Mouse (Mus musculus): ENCODE results near the gene Ccl27a. TPM values are rescaled to one million over a fixed set of nuclear protein-coding genes. Genes with fewer than 3 reads are reported as not detected.

Ccl27a gene
- 28.4 and 32.1 TPM in 2 replicates for polyA plus RNA-seq (2012; rRNA removed)

GRCm38 (mm10) chr4:41774002-41774401 is at the start of gene Ccl27a:
TSS of gene Ccl27a (minus strand) at chr4:41774247.

GRCm38 (mm10) chr4:41755338-41756305 is 18.4 kb downstream of the Ccl27a start, which contains the start of gene Sigmar1:
TSS of gene Sigmar1 (minus strand) at chr4:41756157.

DNA sequence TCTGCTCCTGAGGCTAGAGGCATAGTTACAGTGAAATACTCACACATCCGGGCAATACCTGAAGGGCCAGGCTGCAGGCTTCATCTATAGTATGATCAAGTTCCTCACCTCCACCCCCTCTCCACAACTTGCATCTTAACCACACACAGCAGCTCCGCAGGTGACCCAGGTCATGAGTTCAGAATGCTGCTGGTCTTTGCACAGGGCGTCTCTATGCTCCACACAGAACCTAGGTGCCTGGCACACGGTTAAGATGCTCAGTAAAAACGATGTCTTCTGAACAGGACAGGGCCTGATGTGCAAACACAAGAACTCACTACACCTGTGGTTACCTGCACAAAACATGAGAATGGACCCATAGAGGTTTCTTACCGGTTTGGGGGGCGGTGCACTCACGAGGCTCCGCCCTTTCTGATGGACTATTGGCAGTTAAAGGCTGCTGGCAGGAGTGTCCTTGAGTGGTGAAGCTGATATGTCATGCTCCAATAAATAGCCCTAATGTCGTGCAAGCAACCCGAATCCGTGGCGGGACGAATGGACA is 19.2 kb downstream of the Ccl27a start, which contains the start of gene Galt:
Galt (plus strand) TSS at position 432 of the 541 bp plus-strand sequence.

DNA sequence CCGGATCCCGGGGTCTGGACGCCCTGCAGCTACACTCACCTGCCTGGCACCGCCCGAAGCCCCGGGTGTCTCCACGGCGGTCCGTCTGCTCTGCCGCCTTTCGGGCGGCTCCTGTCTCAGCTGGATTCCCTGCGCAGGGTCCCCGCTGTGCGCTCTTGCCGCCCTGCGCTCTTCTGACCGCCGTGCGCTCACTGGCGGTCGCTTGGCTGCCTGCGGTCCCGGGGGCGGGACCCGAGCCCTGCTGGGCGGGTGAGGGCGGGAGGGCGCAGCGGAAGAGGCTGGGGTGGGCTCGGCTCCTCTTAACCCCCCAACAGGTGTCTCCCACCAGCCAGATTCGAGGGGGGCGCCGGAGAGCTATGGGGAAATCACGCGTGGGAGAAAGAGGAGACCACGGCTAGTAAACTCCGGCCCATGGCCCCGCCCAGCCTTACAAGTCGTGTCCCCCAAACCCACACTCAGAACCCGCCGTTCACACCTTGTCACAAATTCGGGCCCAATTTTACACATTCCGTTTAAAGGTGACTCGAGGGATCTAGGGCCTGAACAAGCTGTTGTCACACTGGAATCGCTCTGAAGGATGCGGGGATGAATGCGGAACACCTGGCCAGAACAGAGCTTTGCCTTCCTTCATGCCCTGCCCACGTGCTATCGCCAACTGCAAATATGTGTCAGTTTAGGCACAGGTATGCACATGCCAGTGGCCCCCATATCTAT is 42.8 kb downstream of the Ccl27a start, which contains the start of gene Arid3c:
Arid3c (minus strand) TSS at position 91 of the 714 bp plus-strand sequence.

DNA sequence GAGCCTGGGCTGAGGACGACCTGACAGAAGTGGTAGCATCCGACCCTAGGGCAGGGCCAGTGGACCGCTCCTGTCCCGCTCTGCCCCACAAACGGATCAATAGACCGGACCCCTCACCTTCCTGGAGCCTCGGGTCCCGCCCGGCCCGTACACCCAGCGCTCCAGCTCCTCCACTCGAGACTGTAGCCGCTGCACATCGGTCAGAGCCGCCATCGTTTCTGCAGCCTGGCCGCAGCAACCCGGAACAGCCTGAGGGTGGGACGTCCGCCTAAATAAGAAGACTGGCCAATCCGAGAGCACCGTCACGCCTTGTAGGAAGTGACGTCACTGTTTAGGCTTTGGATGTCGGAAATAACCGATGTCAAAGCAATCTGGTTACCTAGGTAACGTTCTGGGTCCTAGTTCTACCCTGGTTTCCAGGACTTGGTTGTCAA is 51.1 kb downstream of the Ccl27a start, which contains the start of gene Dctn3:
Dctn3 (minus strand) TSS at position 253 of the 434 bp plus-strand sequence.

Other genes starting within 250 kb of the Ccl27a start
- 15.4 and 24.4 TPM in 2 replicates for gene Fam219a, start 204.7 kb downstream of the Ccl27a start, polyA plus RNA-seq (2012; rRNA removed)
- gene Dnaic1, start 204.5 kb downstream of the Ccl27a start, polyA plus RNA-seq (2012; rRNA removed): 14.8 and 21.6 TPM in 2 replicates
- 37.6 and 69.1 TPM in 2 replicates for gene Enho, start 133.9 kb downstream of the Ccl27a start, polyA plus RNA-seq (2012; rRNA removed)
- gene Cntfr, start 77.2 kb downstream of the Ccl27a start, polyA plus RNA-seq (2012; rRNA removed): 5.9 and 7.8 TPM in 2 replicates
- 93.9 and 97.7 TPM in 2 replicates for gene Il11ra1, start 74.3 kb downstream of the Ccl27a start, polyA plus RNA-seq (2012; rRNA removed)
- 29.8 and 44.5 TPM in 2 replicates for gene Rpp25l, start 60.7 kb downstream of the Ccl27a start, polyA plus RNA-seq (2012; rRNA removed)
- 33.7 and 36.5 TPM in 2 replicates for gene Dctn3, start 51.1 kb downstream of the Ccl27a start, polyA plus RNA-seq (2012; rRNA removed)
- not detected in 2 replicates for gene Arid3c, start 43.1 kb downstream of the Ccl27a start, polyA plus RNA-seq (2012; rRNA removed)
- 39.5 and 40.0 TPM in 2 replicates for gene Galt, start 19.0 kb downstream of the Ccl27a start, polyA plus RNA-seq (2012; rRNA removed)
- 38.6 and 40.6 TPM in 2 replicates for gene Sigmar1, start 18.1 kb downstream of the Ccl27a start, polyA plus RNA-seq (2012; rRNA removed)
- 4.9 TPM in 1 of 2 replicates, not detected in the other for gene Gm21541, start 129.4 kb upstream of the Ccl27a start, polyA plus RNA-seq (2012; rRNA removed)
- gene Gm20878, start 167.3 kb upstream of the Ccl27a start, polyA plus RNA-seq (2012; rRNA removed): 0.34 and 3.0 TPM in 2 replicates
- gene Fam205a4, start 191.8 kb upstream of the Ccl27a start, polyA plus RNA-seq (2012; rRNA removed): 0.02 TPM in 1 of 2 replicates, not detected in the other